Mouse (Mus musculus) heart, embryonic 16.5 days (tissue): Measurements from ENCODE around the gene Ak9. TPM values are rescaled to one million over a fixed set of nuclear protein-coding genes. Genes with fewer than 3 reads are reported as not detected.

Experiments used
- ATAC-seq: fragments of 200-750 bp; cut with Nextera tagmentation; replicated peaks from 2 replicates; pipeline ENCODE4 v1.8.0; 2017; ENCODE audit warnings: moderate number of reproducible peaks; ENCODE audit not compliant: insufficient read depth, low FRiP score; ENCODE audit errors: extremely low read depth
- H3K27ac ChIP-seq: fragments of 300-500 bp; sonication (generic); 2 replicates; pipeline ENCODE4 v1.5.1; 2014; ENCODE audit warnings: mild to moderate bottlenecking, low read length, control low read depth, moderate library complexity
- H3K27me3 ChIP-seq: fragments of 300-500 bp; sonication (generic); 2 replicates; pipeline ENCODE4 v1.6.1; 2014; ENCODE audit warnings: low read length, mixed read lengths; ENCODE audit not compliant: control insufficient read depth, insufficient read depth
- H3K36me3 ChIP-seq: fragments of 300-500 bp; sonication (generic); 2 replicates; pipeline ENCODE4 v1.6.1; 2014; ENCODE audit not compliant: control insufficient read depth, insufficient read depth
- H3K4me1 ChIP-seq: fragments of 300-500 bp; sonication (generic); 2 replicates; pipeline ENCODE4 v1.6.1; 2014; ENCODE audit warnings: low read length, mixed read lengths; ENCODE audit not compliant: control insufficient read depth, insufficient read depth
- H3K4me2 ChIP-seq: fragments of 300-500 bp; sonication (generic); 2 replicates; pipeline ENCODE4 v1.6.1; 2014; ENCODE audit warnings: low read depth, mild to moderate bottlenecking, control low read depth, low read length
- H3K4me3 ChIP-seq: fragments of 300-500 bp; sonication (generic); 2 replicates; pipeline ENCODE4 v1.5.1; 2014; ENCODE audit warnings: mild to moderate bottlenecking, control low read depth, low read length
- H3K9ac ChIP-seq: fragments of 300-500 bp; sonication (generic); 2 replicates; pipeline ENCODE4 v1.6.1; 2014; ENCODE audit warnings: low read length, control low read depth
- H3K9me3 ChIP-seq: fragments of 300-500 bp; sonication (generic); replicated peaks from 2 replicates; pipeline ENCODE4 v1.6.1; 2016; ENCODE audit warnings: low read length; ENCODE audit not compliant: control insufficient read depth
- WGBS: fragments of 180-500 bp; shearing (Covaris S2); extraction: QIAGEN DNeasy Blood & Tissue Kit; methylation state at CpG from one replicate; pipeline ENCODE4 v1.1.7; 2014; 5-methylcytosine and 5-hydroxymethylcytosine counted together
- polyA plus RNA-seq: library from polyadenylated mRNA; unstranded; fragments of >200 nt; fragmentation: Nextera tagmentation; extraction: Ambion mirVana; gene quantifications from 2 replicates; pipeline ENCODE4 v1.2.1, GENCODE M21; 2015

The Ak9 gene
- 0.25 and 0.26 TPM in 2 replicates for polyA plus RNA-seq

- H3K27ac ChIP-seq, result peak within 1 kb of the TSS; percentile 86
- peak within 1 kb of the TSS; percentile 86 for H3K9ac ChIP-seq
- H3K4me1 ChIP-seq, result peaks cover 4% of the 10 kb centered on the region
- H3K9me3 ChIP-seq, result no peaks in the 10 kb centered on the region
- no peaks in the 10 kb centered on the region for H3K36me3 ChIP-seq
- H3K4me2 ChIP-seq, result peak within 1 kb of the TSS; percentile 94
- under 1% methylated on average over 25 of the region's 25 CpGs for WGBS
- ATAC-seq, result peak; percentile 80
- H3K27me3 ChIP-seq, result no peaks in the 10 kb centered on the region
- peak within 1 kb of the TSS; percentile 85 for H3K4me3 ChIP-seq
Measured at GRCm38 (mm10) chr10:41303639-41304444, at the start of gene Ak9. TSS of gene Ak9 (plus strand) at chr10:41303980.

GRCm38 (mm10) chr10:41260243-41261006 lies 43.4 kb upstream of the Ak9 start:
- peaks cover 6% of the 10 kb centered on the region; the same call in 1 of the 2 replicates for H3K4me1 ChIP-seq
- 45% methylated on average over 8 of the region's 8 CpGs for WGBS
- no peak overlapping the region for H3K9ac ChIP-seq
- no peak overlapping the region for H3K4me3 ChIP-seq
- H3K27me3 ChIP-seq, result no peaks in the 10 kb centered on the region
- H3K27ac ChIP-seq, result no peak overlapping the region
- no peak overlapping the region for H3K4me2 ChIP-seq
- 0 out of 2 replicates have a peak, but pooled peaks cover 3% of the 10 kb centered on the region for H3K9me3 ChIP-seq
- H3K36me3 ChIP-seq, result peaks cover 27% of the 10 kb centered on the region
- ATAC-seq, result no peak

- Histone ChIP-seq H3K4me2 (no peak overlapping the region), H3K4me3 (no peak overlapping the region), H3K36me3 (peaks cover 21% of the 10 kb centered on the region), H3K9me3 (0 out of 2 replicates have a peak, but pooled peaks cover 3% of the 10 kb centered on the region), H3K4me1 (peaks cover 6% of the 10 kb centered on the region; the same call in 1 of the 2 replicates), H3K27ac (no peak overlapping the region), H3K9ac (no peak overlapping the region), H3K27me3 (no peaks in the 10 kb centered on the region)
- 36% methylated on average over 1 of the region's 1 CpGs for WGBS
- ATAC-seq, result no peak
Measured at GRCm38 (mm10) chr10:41261218-41261617, 42.6 kb upstream of the Ak9 start.

GRCm38 (mm10) chr10:41261889-41262288 lies 41.9 kb upstream of the Ak9 start:
- Histone ChIP-seq H3K27me3 (no peaks in the 10 kb centered on the region), H3K4me2 (no peak overlapping the region), H3K9ac (no peak overlapping the region), H3K4me3 (no peak overlapping the region), H3K27ac (no peak overlapping the region), H3K4me1 (peaks cover 6% of the 10 kb centered on the region; the same call in 1 of the 2 replicates), H3K36me3 (peaks cover 19% of the 10 kb centered on the region), H3K9me3 (0 out of 2 replicates have a peak, but pooled peaks cover 3% of the 10 kb centered on the region)
- ATAC-seq, result no peak

- Histone ChIP-seq H3K9me3 (no peaks in the 10 kb centered on the region), H3K27ac (no peak overlapping the region), H3K36me3 (peaks cover 26% of the 10 kb centered on the region), H3K9ac (no peak overlapping the region), H3K4me3 (no peak overlapping the region), H3K4me1 (no peaks in the 10 kb centered on the region), H3K27me3 (no peaks in the 10 kb centered on the region), H3K4me2 (no peak overlapping the region)
- 53% methylated on average over 7 of the region's 7 CpGs for WGBS
- no peak for ATAC-seq
Measured at GRCm38 (mm10) chr10:41271860-41272259, 31.9 kb upstream of the Ak9 start.

GRCm38 (mm10) chr10:41274871-41275270 lies 28.9 kb upstream of the Ak9 start:
- Histone ChIP-seq H3K4me2 (no peak overlapping the region), H3K9me3 (no peaks in the 10 kb centered on the region), H3K4me1 (no peaks in the 10 kb centered on the region), H3K4me3 (no peak overlapping the region), H3K27me3 (no peaks in the 10 kb centered on the region), H3K9ac (no peak overlapping the region), H3K36me3 (peaks cover 9% of the 10 kb centered on the region), H3K27ac (no peak overlapping the region)
- WGBS, result 83% methylated on average over 1 of the region's 1 CpGs
- ATAC-seq, result no peak

- no peak overlapping the region for H3K4me2 ChIP-seq
- peaks cover 15% of the 10 kb centered on the region for H3K36me3 ChIP-seq
- no peaks in the 10 kb centered on the region for H3K4me1 ChIP-seq
- no peak overlapping the region for H3K27ac ChIP-seq
- ATAC-seq, result no peak
- no peak overlapping the region for H3K9ac ChIP-seq
- H3K4me3 ChIP-seq, result no peak overlapping the region
- H3K9me3 ChIP-seq, result no peaks in the 10 kb centered on the region
- no peaks in the 10 kb centered on the region for H3K27me3 ChIP-seq
- WGBS, result 100% methylated on average over 1 of the region's 1 CpGs
Measured at GRCm38 (mm10) chr10:41278808-41279207, 25.0 kb upstream of the Ak9 start.

GRCm38 (mm10) chr10:41280177-41280576 lies 23.6 kb upstream of the Ak9 start:
- H3K4me2 ChIP-seq, result no peak overlapping the region
- no peak for ATAC-seq
- peaks cover 28% of the 10 kb centered on the region for H3K36me3 ChIP-seq
- H3K9ac ChIP-seq, result no peak overlapping the region
- 42% methylated on average over 6 of the region's 6 CpGs for WGBS
- H3K9me3 ChIP-seq, result no peaks in the 10 kb centered on the region
- no peak overlapping the region for H3K27ac ChIP-seq
- H3K4me1 ChIP-seq, result no peaks in the 10 kb centered on the region
- no peak overlapping the region for H3K4me3 ChIP-seq
- no peaks in the 10 kb centered on the region for H3K27me3 ChIP-seq

GRCm38 (mm10) chr10:41280796-41281195 lies 23.0 kb upstream of the Ak9 start:
- no peak overlapping the region for H3K27ac ChIP-seq
- ATAC-seq, result no peak

More at GRCm38 (mm10) chr10:41280796-41281195, 23.0 kb upstream of the Ak9 start:
- Histone ChIP-seq H3K9ac (no peak overlapping the region), H3K36me3 (peaks cover 28% of the 10 kb centered on the region), H3K9me3 (no peaks in the 10 kb centered on the region), H3K27me3 (no peaks in the 10 kb centered on the region), H3K4me1 (no peaks in the 10 kb centered on the region), H3K4me3 (no peak overlapping the region), H3K4me2 (no peak overlapping the region)
- 81% methylated on average over 2 of the region's 2 CpGs for WGBS
